Mouse (Mus musculus) MN1 (cell line): Measurements from ENCODE around the gene Immp2l.

ENCODE experiments used
- DNase-seq: peaks from one replicate; pipeline ENCODE4 v3.0.0-alpha.2; 2016; ENCODE audit warnings: low spot score

Gene Immp2l

DNA sequence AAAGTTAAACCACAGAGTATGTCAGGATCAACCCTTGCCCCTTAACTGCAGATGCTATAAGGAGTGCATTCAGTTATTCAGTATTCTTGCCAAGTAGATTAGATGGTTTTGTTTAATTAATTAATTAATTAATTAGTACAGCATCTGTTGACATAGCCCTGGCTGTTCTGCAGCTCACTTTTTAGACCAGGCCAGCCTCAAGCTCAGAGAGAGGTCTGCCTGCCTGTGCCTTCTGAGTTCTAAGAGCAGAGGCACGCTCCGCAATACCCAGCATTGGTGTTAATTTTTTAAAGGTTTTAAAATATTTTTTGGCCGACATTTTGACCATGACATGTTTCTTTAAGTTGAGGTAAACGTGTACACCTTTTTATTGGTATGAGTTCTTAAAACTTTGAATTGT, 292.0 kb downstream of the Immp2l start:
- DNase-seq, result no peak

DNA sequence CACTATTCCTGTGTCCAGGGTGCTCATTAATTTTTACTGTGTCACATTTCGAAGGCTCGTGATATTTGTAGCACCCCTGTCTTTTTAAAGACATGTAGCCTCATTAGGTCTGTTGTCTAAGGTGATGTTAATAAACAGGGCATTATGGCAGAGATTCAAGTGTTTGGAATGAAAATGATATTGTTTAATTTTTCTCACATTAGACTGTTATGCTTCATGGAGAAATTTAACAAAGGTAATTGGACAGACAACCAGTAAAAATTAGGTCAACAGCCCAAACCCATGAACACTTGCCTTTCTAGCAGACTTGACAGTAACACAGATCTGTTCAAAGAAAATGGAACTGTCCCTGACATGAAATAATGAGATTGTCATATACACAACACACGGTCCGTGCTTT, 292.5 kb downstream of the Immp2l start:
- DNase-seq, result no peak

DNA sequence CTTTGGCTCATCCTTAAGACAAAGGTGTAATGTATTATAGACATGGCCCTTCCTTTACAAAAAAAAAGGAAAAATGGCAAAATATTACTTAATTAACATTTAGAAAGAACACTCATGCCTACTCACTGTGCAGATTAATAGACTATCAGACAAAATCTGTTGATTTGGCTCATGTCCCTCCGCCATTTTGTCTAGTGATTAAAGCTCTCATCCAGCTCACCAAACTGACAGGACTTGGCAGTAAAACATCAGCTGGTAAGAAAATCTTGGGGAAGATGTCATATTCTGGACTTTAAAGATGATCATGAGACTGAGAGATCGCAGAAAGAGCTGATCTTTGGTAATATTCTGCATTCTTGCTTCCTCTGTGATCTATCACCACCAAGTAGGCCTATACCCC, 293.5 kb downstream of the Immp2l start:
- no peak for DNase-seq

DNA sequence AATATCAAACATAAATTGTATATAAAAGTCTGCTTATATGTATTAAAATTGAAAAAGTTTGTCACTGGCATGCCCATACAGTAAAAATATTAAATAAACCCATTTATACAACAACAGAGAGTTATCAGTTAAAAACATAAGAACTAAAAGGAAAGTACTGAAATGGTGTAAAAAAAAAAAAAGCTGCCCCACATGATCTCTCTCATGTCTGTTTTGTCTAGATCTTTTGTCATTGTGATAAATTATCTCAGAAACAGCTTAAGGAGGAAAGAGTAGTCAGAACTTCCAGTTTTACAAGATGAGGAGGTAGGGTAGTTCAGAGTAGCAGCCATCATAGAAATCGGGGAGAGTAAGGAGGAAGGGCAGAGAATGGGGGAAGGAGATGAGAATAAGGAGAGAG, 298.1 kb downstream of the Immp2l start:
- no peak for DNase-seq

DNA sequence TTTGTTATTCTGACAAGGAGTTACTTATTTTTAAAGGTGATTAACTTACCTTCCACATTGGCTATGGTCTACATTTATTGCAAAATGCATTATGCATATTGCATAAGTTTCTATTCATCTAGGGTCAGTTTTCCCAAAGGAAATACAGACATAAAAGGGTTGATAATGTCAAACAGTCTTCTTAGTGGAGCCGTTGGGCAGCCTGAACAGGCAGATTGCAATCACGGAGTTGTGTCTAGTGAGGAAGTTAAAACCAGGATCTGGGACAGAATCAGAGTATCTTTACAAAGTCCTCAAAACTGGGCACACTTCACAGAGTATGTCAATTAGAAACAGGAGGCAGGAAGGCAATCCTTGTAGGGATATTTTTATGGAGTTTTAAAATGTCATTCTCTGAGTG, 300.5 kb downstream of the Immp2l start:
- no peak for DNase-seq

DNA sequence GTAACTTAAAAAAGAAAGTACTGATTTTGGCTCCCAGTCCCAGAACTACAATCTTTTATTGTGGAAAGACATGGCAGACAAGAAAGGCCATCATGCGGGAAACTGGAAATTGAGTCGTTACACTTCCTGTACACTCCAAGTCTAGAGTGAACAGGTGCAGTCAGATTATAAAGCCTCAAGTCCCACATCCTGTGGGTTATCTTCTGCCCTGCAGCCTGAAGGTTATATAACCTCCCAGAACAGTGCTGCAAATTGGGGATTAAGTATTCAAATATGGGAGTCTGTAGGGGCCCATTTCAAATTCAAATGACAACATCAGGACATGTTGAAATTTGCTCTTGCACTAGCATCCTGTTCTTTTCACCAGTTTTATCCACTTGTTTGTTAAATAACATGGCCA, 301.9 kb downstream of the Immp2l start:
- DNase-seq, result no peak

- DNase-seq, result no peak
Measured at GRCm38 (mm10) chr12:41330988-41331671, 307.2 kb downstream of the Immp2l start.

- DNase-seq, result no peak
Measured at GRCm38 (mm10) chr12:41345621-41346020, 321.7 kb downstream of the Immp2l start.

GRCm38 (mm10) chr12:41347494-41347893, 323.6 kb downstream of the Immp2l start:
- DNase-seq, result no peak

DNA sequence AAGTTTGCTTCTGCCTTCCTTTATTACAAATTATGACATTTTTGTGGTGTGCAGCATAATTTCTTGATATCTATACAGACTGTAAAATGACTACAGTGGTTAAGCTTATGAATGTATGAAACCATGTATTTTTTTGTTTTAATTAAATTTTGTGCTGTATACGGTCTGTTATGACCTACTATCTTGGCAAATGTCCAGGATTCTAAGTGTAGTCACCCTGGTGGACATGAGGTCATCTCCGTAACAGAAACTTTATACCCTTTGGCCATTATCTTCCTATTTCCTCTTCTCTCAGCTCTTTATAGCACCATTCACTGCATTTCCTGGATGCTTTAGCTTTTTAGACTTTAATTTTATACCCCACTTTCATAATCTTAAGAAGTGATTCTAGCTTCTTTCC, 325.5 kb downstream of the Immp2l start:
- peak; percentile 76 for DNase-seq

DNA sequence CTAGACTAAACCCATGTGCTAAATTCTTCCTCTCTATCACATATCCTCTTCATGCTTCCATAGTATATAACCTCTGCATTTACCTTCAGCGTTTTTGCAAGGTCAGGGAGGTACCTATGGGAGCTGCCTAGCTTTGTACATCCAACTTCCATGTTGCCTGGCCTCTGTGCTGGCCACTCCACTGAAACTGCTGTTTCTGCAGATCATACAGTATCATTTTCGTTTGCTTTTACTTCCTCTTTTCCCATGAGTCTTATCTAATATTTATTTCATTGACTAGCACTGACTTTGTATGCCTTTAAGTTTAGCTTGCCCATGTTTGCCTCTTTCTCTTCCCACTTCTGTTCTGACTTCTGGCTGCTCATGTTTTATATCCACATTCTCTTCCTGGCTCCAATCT, 325.9 kb downstream of the Immp2l start:
- DNase-seq, result no peak

- no peak for DNase-seq
Measured at GRCm38 (mm10) chr12:41351275-41351674, 327.4 kb downstream of the Immp2l start.

DNA sequence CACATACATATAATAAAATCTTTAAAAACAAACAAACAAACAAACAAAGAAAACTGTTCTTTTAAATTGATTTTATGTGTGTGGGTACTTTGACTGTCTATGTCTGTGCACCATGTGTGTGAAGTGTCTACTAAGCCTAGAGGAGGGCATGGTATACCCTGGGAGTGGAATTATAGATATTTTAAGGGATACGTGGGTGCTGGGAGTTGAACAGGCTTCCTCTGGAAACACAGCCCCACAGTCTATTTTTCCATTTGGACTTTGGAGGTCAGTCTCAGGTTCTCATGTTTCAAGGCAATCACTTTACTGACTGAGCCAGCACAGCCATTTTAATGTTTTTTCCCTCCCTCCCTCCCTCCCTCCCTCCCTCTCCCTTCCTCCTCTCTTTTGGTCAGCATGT, 331.0 kb downstream of the Immp2l start:
- no peak for DNase-seq

DNA sequence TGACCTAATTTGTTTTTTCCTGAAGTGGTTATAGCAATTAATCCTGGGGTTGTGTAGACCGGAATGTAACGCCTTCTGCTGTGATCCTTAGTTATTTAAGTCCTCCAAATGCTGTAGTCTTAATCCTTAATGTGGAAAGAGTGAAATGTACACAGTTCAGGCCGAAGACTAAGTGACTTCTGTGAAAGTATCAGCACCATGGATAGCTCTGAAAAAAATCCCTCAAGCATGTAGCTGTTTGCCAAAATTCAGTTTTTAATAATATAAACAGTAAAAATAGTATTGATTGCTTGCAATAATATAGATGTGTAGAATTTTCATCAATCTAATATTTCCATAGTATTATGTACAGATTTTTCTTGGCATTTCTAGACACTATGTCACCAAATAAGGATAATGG, 332.1 kb downstream of the Immp2l start:
- DNase-seq, result no peak

- no peak for DNase-seq
Measured at GRCm38 (mm10) chr12:41386685-41387084, 362.8 kb downstream of the Immp2l start.

DNA sequence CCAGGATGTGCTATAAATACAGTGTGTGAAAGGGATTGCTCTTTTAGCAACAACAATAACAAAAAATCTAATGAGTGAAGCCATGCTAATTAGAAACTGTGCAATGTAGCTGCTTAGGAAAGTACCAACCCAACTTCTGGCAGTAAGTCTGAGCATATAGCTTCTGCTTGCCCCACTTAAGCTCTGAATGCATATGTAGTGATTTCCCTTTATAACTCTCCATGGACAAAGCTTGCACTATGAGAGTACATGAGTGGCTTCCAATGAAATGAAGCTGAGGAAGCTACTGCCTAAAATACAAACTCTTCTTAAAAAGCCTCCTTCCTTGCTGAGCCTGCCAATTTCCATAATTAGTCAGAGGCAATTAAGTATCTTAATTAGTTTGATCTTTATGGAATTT, 370.3 kb downstream of the Immp2l start:
- DNase-seq, result no peak

GRCm38 (mm10) chr12:41401136-41401535, 377.2 kb downstream of the Immp2l start:
- no peak for DNase-seq

DNA sequence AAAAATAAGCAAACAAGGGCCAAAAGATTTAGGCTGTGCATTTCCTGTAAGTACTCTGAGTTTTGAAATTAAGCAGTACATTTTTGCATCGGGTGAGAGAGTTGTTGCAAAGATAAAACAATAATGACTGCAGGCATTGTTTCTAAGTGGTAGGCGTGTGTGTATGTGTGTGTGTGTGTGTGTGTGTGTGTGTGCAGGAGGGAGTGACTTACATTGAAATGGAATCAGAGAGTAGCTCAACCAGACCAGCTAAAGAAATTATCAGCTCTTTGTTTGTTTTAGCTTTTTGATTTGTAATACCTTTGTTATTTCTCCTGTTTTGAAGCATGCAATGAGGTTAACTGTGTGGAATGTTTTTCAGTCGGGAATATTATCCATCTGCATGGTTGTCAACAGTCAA, 378.0 kb downstream of the Immp2l start:
- DNase-seq, result no peak

DNA sequence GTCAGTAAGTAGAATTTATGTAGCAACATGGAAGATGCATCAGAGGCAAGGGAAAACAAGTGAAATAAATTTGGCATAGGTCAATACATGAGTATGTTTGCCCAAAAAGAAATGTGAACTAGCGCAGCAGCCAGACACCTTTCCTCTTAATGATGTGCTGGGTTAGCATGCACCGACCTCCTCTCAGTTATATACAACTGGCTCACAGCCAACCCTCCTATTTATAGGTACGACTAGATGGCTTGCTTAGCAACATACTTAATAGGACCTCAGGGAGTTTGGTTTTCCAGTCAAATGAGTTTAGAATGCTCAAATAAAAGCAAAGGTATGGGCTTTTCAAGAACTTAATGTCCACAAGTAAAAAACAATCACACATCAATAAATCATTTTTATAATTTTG, 385.5 kb downstream of the Immp2l start:
- peak; percentile 46 for DNase-seq

- DNase-seq, result no peak
Measured at GRCm38 (mm10) chr12:41416635-41417034, 392.7 kb downstream of the Immp2l start.

DNA sequence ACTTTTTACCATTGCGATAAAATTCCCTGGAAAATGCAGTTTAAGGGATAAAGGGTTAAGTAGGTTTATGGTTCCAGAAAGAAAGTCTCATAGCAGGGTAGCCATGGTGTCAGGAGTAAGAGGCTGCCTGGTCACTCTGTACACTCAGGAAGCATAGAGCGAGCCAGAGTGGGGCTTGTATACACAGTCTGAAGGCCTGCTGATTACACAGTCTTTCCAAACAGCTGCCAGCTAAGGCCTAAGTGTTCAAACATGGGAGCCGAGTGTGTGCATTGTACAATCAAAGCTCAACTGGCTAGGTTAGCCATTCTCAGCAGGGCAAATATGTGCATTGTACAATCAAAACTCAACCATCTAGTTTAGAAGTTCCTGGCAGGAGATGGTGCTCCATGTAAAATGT, 393.2 kb downstream of the Immp2l start:
- DNase-seq, result no peak

DNA sequence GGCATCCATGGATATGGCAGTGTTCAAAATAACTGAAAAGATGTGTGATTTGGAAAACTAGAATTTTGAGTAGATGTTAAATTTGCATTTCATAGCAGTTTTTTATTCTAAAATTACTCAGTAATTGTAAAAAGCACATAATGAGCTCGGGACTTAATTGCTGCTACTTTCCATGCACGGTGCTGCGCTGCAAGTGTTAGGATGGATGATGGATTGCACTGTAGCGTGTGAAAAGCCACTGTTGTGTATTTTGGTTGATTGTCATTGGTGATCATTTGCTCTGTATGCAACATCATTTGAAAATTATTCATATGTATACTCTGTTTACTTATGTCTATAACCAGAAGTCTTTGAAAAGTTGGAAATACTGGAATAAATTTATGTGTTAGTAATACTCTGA, 394.1 kb downstream of the Immp2l start:
- no peak for DNase-seq

DNA sequence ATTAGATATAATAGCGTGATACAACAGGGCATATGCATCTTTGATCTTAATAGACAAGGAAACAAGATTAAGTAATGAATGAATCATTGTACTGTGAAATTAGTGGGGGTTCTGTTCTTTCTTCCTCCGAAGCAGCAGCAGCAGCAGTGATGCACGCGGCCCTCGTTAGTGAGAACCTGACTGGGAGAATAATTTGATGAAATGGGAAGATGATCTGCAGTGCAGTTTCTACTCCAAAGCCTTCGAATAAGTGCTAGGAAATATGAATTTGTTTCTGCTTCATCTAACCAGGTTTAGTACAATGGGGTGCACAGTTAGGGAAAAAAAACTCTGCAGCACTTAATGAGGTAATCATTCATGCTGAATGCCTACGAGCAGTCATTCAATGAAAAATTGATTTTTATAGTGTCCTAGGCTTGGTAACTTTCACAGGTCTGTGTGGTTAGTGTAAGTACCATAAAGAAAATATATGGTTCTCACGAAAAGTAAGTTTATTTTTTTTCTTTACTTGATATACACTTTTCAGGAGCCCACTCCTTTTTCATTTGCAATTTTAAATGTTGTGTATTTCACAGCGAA, 401.3 kb downstream of the Immp2l start:
- peak; percentile 34 for DNase-seq

DNA sequence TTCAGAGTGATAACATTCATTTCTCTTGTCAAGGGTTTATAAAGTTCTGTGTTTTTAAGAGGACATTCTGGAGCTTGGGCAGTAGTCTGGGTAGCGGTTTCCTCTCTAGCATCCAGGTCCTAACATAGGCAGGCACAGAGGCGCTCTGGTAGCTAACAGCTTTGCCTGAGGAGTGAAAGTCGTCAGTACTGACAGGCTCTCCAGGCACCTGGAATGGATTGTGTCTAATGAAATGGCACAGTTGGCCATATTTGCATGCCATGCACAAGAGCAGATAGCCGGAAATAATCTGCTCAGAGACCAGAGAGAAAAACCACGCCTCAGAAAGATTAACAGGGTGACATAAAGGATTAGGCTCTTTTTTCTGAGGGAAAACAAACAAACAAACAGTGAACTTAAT, 403.6 kb downstream of the Immp2l start:
- DNase-seq, result peak; percentile 13
